Mouse (Mus musculus) skeletal muscle tissue, adult 2 months (tissue): ENCODE data around the gene Neurl2.
A peak's percentile ranks its signal among the peaks of the same experiment; 100 is the strongest.

Experiments used
- DNase-seq: peaks from one replicate; pipeline ENCODE4 v3.0.0-alpha.2; 2012; ENCODE audit warnings: low read depth, low spot score

Gene Neurl2

GRCm38 (mm10) chr2:164786388-164786885 is 46.8 kb downstream of the Neurl2 start:
- DNase-seq = no peak

- DNase-seq = peak; percentile 96
Observed at GRCm38 (mm10) chr2:164785481-164786387, 47.5 kb downstream of the Neurl2 start, which contains the start of gene Snx21. Snx21 (plus strand) TSS chr2:164785823.

- DNase-seq = no peak
Observed at GRCm38 (mm10) chr2:164784869-164785420, 48.3 kb downstream of the Neurl2 start.

GRCm38 (mm10) chr2:164783926-164784581 is 49.2 kb downstream of the Neurl2 start:
- no peak for DNase-seq

- peak; percentile 94 for DNase-seq
Observed at GRCm38 (mm10) chr2:164781876-164782275, 51.4 kb downstream of the Neurl2 start.
